Mouse (Mus musculus) C2C12 (cell line): ENCODE data around the gene Nop53. TPM values are rescaled to one million over a fixed set of nuclear protein-coding genes. Genes with fewer than 3 reads are reported as not detected.
"Not testable (repeated sequence)": the region's sequence is repeated elsewhere in the genome, so short reads cannot be mapped to it uniquely, and the experiment has no call there.

ENCODE experiments used
- H3K27me3 ChIP-seq: one replicate; pipeline ENCODE4 v1.6.1; 2011; ENCODE audit not compliant: control insufficient read depth, insufficient read depth, insufficient read length
- H3K36me3 ChIP-seq: one replicate; pipeline ENCODE4 v1.6.1; 2011; ENCODE audit not compliant: control insufficient read depth, insufficient read depth
- H3K4me3 ChIP-seq: one replicate; pipeline ENCODE4 v1.5.1; 2011; ENCODE audit warnings: mild to moderate bottlenecking, control low read depth; ENCODE audit not compliant: poor library complexity, insufficient read depth, severe bottlenecking
- H3K79me2 ChIP-seq: one replicate; pipeline ENCODE4 v1.6.1; 2011; ENCODE audit not compliant: control insufficient read depth, insufficient read depth
- H3K79me3 ChIP-seq: one replicate; pipeline ENCODE4 v1.6.1; 2011; ENCODE audit warnings: low read depth, control low read depth
- H3ac ChIP-seq: one replicate; pipeline ENCODE3; 2011; ENCODE audit warnings: low read depth; ENCODE audit not compliant: control insufficient read depth, insufficient read length
- CEBPB ChIP-seq: IDR thresholded peaks from one replicate; pipeline ENCODE4 v1.6.1; 2011; ENCODE audit warnings: low read depth, mild to moderate bottlenecking, control low read depth, moderate library complexity
- CTCF ChIP-seq: IDR thresholded peaks from one replicate; pipeline ENCODE4 v1.5.1; 2011; ENCODE audit not compliant: control insufficient read depth, insufficient read depth, insufficient read length
- FOSL1 ChIP-seq: IDR thresholded peaks from one replicate; pipeline ENCODE4 v1.8.0; 2011; ENCODE audit warnings: mild to moderate bottlenecking, low read length; ENCODE audit not compliant: poor library complexity, insufficient read depth, severe bottlenecking
- MAX ChIP-seq: IDR thresholded peaks from one replicate; pipeline ENCODE4 v1.6.1; 2011; ENCODE audit warnings: mild to moderate bottlenecking, control low read depth
- MYOD1 ChIP-seq: IDR thresholded peaks from one replicate; pipeline ENCODE4 v1.6.1; 2011; ENCODE audit warnings: low read depth; ENCODE audit not compliant: control insufficient read depth, insufficient read length
- MYOG ChIP-seq: IDR thresholded peaks from one replicate; pipeline ENCODE4 v1.6.1; 2011; ENCODE audit not compliant: control insufficient read depth, insufficient read length; ENCODE audit errors: extremely low read depth
- USF1 ChIP-seq: IDR thresholded peaks from one replicate; pipeline ENCODE4 v1.6.1; 2011; ENCODE audit warnings: low read depth, mild to moderate bottlenecking, control low read depth, moderate library complexity
- polyA plus RNA-seq: library from polyadenylated mRNA; unstranded; fragments of >200 nt; fragmentation: generic; extraction: Trizol; gene quantifications from one replicate; pipeline ENCODE4 v1.2.1, GENCODE M21; 2012; ENCODE audit warnings: missing spikeins

Gene Nop53
- polyA plus RNA-seq, 1 experiment: 228 TPM

- TF ChIP-seq MAX: peak; percentile 37
- no peak for TF ChIP-seq USF1
- H3K79me2 ChIP-seq: peaks cover 32% of the 10 kb centered on the region
- H3K27me3 ChIP-seq: no peaks in the 10 kb centered on the region
- H3K79me3 ChIP-seq: peaks cover 24% of the 10 kb centered on the region
- H3ac ChIP-seq: peak within 1 kb of the TSS; percentile 78
- H3K4me3 ChIP-seq: peak within 1 kb of the TSS; percentile 72
- peaks cover 17% of the 10 kb centered on the region for H3K36me3 ChIP-seq
Observed at GRCm38 (mm10) chr7:15922220-15922773, 23.6 kb downstream of the Nop53 start, which contains the start of gene Selenow. Gene Selenow, minus strand, starts transcription at chr7:15922402.

GRCm38 (mm10) chr7:15921796-15922195 is 24.1 kb downstream of the Nop53 start:
- Histone ChIP-seq H3K27me3 (no peaks in the 10 kb centered on the region), H3K36me3 (peaks cover 21% of the 10 kb centered on the region)
- peak; percentile 95 for TF ChIP-seq USF1
- no peak for TF ChIP-seq MYOG

GRCm38 (mm10) chr7:15920645-15921190 is 25.2 kb downstream of the Nop53 start:
- TF ChIP-seq FOSL1 (no peak), MYOG (no peak), CEBPB (no peak), MAX (no peak), MYOD1 (no peak), CTCF (no peak), USF1 (no peak)

More at GRCm38 (mm10) chr7:15921796-15922195, 24.1 kb downstream of the Nop53 start:
- Histone ChIP-seq H3ac (peak overlapping the region; percentile 78), H3K4me3 (peak overlapping the region; percentile 72), H3K79me3 (peaks cover 24% of the 10 kb centered on the region), H3K79me2 (peaks cover 32% of the 10 kb centered on the region)

GRCm38 (mm10) chr7:15919947-15920346 is 25.9 kb downstream of the Nop53 start:
- no peak for TF ChIP-seq MYOD1
- Histone ChIP-seq H3K36me3 (peaks cover 24% of the 10 kb centered on the region), H3K79me3 (peaks cover 24% of the 10 kb centered on the region), H3K79me2 (peaks cover 32% of the 10 kb centered on the region), H3ac (no peak overlapping the region), H3K4me3 (no peak overlapping the region), H3K27me3 (no peaks in the 10 kb centered on the region)

More at GRCm38 (mm10) chr7:15920645-15921190, 25.2 kb downstream of the Nop53 start:
- Histone ChIP-seq H3K79me3 (peaks cover 24% of the 10 kb centered on the region), H3K36me3 (peaks cover 24% of the 10 kb centered on the region), H3K79me2 (peaks cover 32% of the 10 kb centered on the region), H3ac (no peak overlapping the region), H3K27me3 (no peaks in the 10 kb centered on the region), H3K4me3 (peak overlapping the region; percentile 72)

- Histone ChIP-seq H3K79me3 (peaks cover 24% of the 10 kb centered on the region), H3ac (no peak overlapping the region), H3K27me3 (no peaks in the 10 kb centered on the region), H3K36me3 (peaks cover 24% of the 10 kb centered on the region), H3K79me2 (peaks cover 32% of the 10 kb centered on the region), H3K4me3 (no peak overlapping the region)
- TF ChIP-seq MYOD1 (no peak), CTCF (no peak), MAX (no peak), MYOG (no peak), CEBPB (no peak), USF1 (no peak), FOSL1 (no peak)
Observed at GRCm38 (mm10) chr7:15918371-15918770, 27.5 kb downstream of the Nop53 start.

- Histone ChIP-seq H3K79me3 (peaks cover 23% of the 10 kb centered on the region), H3K79me2 (peaks cover 30% of the 10 kb centered on the region), H3K4me3 (no peak overlapping the region), H3K27me3 (no peaks in the 10 kb centered on the region), H3ac (no peak overlapping the region), H3K36me3 (peaks cover 24% of the 10 kb centered on the region)
- TF ChIP-seq CEBPB: no peak
- no peak for TF ChIP-seq FOSL1
- TF ChIP-seq USF1: no peak
- TF ChIP-seq MYOG: no peak
- no peak for TF ChIP-seq MAX
- no peak for TF ChIP-seq CTCF
- TF ChIP-seq MYOD1: no peak
Observed at GRCm38 (mm10) chr7:15916996-15917395, 28.9 kb downstream of the Nop53 start.

- H3K79me2 ChIP-seq: peaks cover 22% of the 10 kb centered on the region
- H3K4me3 ChIP-seq: no peak overlapping the region
- H3K36me3 ChIP-seq: peaks cover 24% of the 10 kb centered on the region
- TF ChIP-seq CEBPB: no peak
- no peak for TF ChIP-seq MYOG
- H3ac ChIP-seq: no peak overlapping the region
- H3K27me3 ChIP-seq: no peaks in the 10 kb centered on the region
- H3K79me3 ChIP-seq: peaks cover 15% of the 10 kb centered on the region
Observed at GRCm38 (mm10) chr7:15916134-15916723, 29.6 kb downstream of the Nop53 start.

- not testable (repeated sequence) for H3K79me3 ChIP-seq, H3K27me3 ChIP-seq, H3K4me3 ChIP-seq, H3ac ChIP-seq
- peaks cover 24% of the 10 kb centered on the region for H3K36me3 ChIP-seq
- H3K79me2 ChIP-seq: peaks cover 17% of the 10 kb centered on the region
Observed at GRCm38 (mm10) chr7:15915695-15916094, 30.2 kb downstream of the Nop53 start.
